Mouse (Mus musculus): ENCODE results near the gene BC030500. TPM values are rescaled to one million over a fixed set of nuclear protein-coding genes. Genes with fewer than 3 reads are reported as not detected.

Gene BC030500
- polyA plus RNA-seq, 1 experiment from 2014 or later, result 3.1 TPM

DNA sequence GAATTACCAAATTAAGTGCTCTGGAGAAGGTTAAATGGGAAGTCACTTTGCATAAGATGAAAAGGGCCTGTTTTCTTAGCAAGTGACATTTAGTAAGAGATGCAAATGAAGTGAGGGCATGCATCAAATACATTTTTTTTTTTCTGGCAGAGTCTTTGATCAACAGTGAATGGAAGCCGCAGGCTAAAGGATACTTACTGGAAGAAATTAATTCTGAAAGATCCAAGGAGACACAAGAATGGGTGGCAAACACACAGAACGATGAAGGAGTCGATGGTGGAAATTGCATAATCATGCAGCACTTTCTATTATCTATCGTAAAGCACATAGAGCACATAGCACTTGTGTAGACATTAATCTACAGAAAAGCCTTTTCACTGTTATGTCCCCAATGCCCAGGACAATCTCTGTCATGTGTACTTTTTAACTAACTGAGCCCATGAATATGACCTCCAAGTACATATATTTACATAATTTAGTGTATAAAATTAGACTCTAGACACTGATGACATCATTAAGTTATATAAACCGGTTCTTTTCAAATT lies 45.7 kb downstream of the BC030500 start:
- no peak for ATAC-seq (ENCODE audit: insufficient number of reproducible peaks, insufficient read depth, low FRiP score, low TSS enrichment)
- no peaks in the 10 kb centered on the region for H3K4me1 ChIP-seq
- no peak overlapping the region for H3K4me3 ChIP-seq
- no peaks in the 10 kb centered on the region for H3K27me3 ChIP-seq
- H3K9me3 ChIP-seq, result no peaks in the 10 kb centered on the region
- H3K4me2 ChIP-seq (replicated peaks), result no peak overlapping the region
- H3K9ac ChIP-seq, result no peak overlapping the region
- H3K36me3 ChIP-seq, result no peaks in the 10 kb centered on the region
- WGBS, result 84% methylated on average over 5 of the region's 5 CpGs
- H3K27ac ChIP-seq, result no peak overlapping the region

Other genes with a start within 250 kb of the BC030500 start
- gene Galntl6, start 885 bp downstream of the BC030500 start, polyA plus RNA-seq (2016; fragmentation: Nextera tagmentation; extraction: Ambion mirVana), result 2.0 and 3.0 TPM in 2 replicates